Mouse (Mus musculus) CH12.LX (cell line): ENCODE results near the gene Ehd1. TPM values are rescaled to one million over a fixed set of nuclear protein-coding genes. Genes with fewer than 3 reads are reported as not detected.

Experiments used
- DNase-seq: peaks from one replicate; pipeline ENCODE4 v3.0.0-alpha.2; 2013; ENCODE audit errors: extremely low read depth
- H3K27ac ChIP-seq: 2 replicates; pipeline ENCODE4 v1.5.1; 2012; ENCODE audit warnings: low read depth, mild to moderate bottlenecking, control low read depth, moderate library complexity; ENCODE audit not compliant: insufficient read depth
- H3K27me3 ChIP-seq: replicated peaks from 2 replicates; pipeline ENCODE3; 2012; ENCODE audit warnings: inconsistent platforms
- H3K36me3 ChIP-seq, 2 experiments: replicated peaks in 1 of 2; 2 replicates each; pipeline versions ENCODE3 to v1.6.1; 2012; ENCODE audit warnings: inconsistent platforms in 1 of 2, low read length in 1 of 2, mild to moderate bottlenecking in 1 of 2, mixed read lengths in 1 of 2, moderate library complexity in 1 of 2; ENCODE audit not compliant: control insufficient read depth in 1 of 2, insufficient read depth in 1 of 2
- H3K4me1 ChIP-seq, 2 experiments: 2 replicates each; pipeline ENCODE4 v1.6.1; 2012; ENCODE audit warnings: inconsistent platforms in 1 of 2, moderate library complexity in 1 of 2; ENCODE audit not compliant: insufficient read depth in 2 of 2, control insufficient read depth in 1 of 2
- H3K4me2 ChIP-seq: 2 replicates; pipeline ENCODE4 v1.6.1; 2012; ENCODE audit warnings: low read depth, mild to moderate bottlenecking, control low read depth; ENCODE audit not compliant: poor library complexity, insufficient read depth, severe bottlenecking
- H3K4me3 ChIP-seq, 3 experiments: fragments of 150-350 bp in 1 of 3; sonication (generic) in 1 of 3; replicated peaks in 1 of 3; 2 replicates each; pipeline versions ENCODE3 to v1.5.1; 2011 to 2012; ENCODE audit warnings: low read depth in 2 of 3, low read length in 2 of 3, mild to moderate bottlenecking in 2 of 3, moderate library complexity in 2 of 3, control low read depth in 1 of 3, improper control_type of control experiment in 1 of 3, inconsistent platforms in 1 of 3, mixed read lengths in 1 of 3; ENCODE audit not compliant: poor library complexity in 1 of 3
- H3K79me2 ChIP-seq: replicated peaks from 2 replicates; pipeline ENCODE4 v1.6.1; 2012; ENCODE audit warnings: mild to moderate bottlenecking, moderate library complexity; ENCODE audit not compliant: control insufficient read depth, poor library complexity, insufficient read depth, severe bottlenecking; ENCODE audit errors: extremely low read depth
- H3K9ac ChIP-seq: 2 replicates; pipeline ENCODE4 v1.6.1; 2012; ENCODE audit warnings: low read depth, mild to moderate bottlenecking, control low read depth, moderate library complexity; ENCODE audit not compliant: insufficient read depth
- H3K9me3 ChIP-seq: replicated peaks from 2 replicates; pipeline ENCODE3; 2012; ENCODE audit warnings: low read length, inconsistent platforms, mixed read lengths
- EP300 ChIP-seq: IDR thresholded peaks from 2 replicates; pipeline ENCODE4 v1.6.1; 2011; ENCODE audit warnings: low read length, improper control_type of control experiment
- GABPA ChIP-seq: IDR thresholded peaks from 2 replicates; pipeline ENCODE4 v1.6.1; 2012; ENCODE audit warnings: low read depth, low read length, improper control_type of control experiment, inconsistent platforms; ENCODE audit not compliant: insufficient replicate concordance
- IRF4 ChIP-seq: IDR thresholded peaks from 2 replicates; pipeline ENCODE4 v1.6.1; 2014; ENCODE audit warnings: low read depth, mild to moderate bottlenecking, inconsistent platforms, low read length, improper control_type of control experiment
- KAT2A ChIP-seq: IDR thresholded peaks from 2 replicates; pipeline ENCODE4 v1.6.1; 2012; ENCODE audit warnings: low read length, improper control_type of control experiment, inconsistent platforms; ENCODE audit not compliant: insufficient replicate concordance
- NRF1 ChIP-seq: IDR thresholded peaks from 2 replicates; pipeline ENCODE4 v1.6.1; 2014; ENCODE audit warnings: low read depth, mild to moderate bottlenecking, inconsistent platforms, low read length, improper control_type of control experiment, moderate library complexity
- POLR2AphosphoS2 ChIP-seq: IDR thresholded peaks from 2 replicates; pipeline ENCODE4 v1.6.1; 2011; ENCODE audit warnings: low read depth, low read length, improper control_type of control experiment
- SIN3A ChIP-seq: IDR thresholded peaks from 2 replicates; pipeline ENCODE4 v1.6.1; 2012; ENCODE audit warnings: low read length, improper control_type of control experiment, inconsistent platforms
- SMC3 ChIP-seq: IDR thresholded peaks from 2 replicates; pipeline ENCODE4 v1.6.1; 2011; ENCODE audit warnings: low read depth, low read length, improper control_type of control experiment
- TCF12 ChIP-seq: IDR thresholded peaks from 2 replicates; pipeline ENCODE4 v1.6.1; 2014; ENCODE audit warnings: low read depth, mild to moderate bottlenecking, inconsistent platforms, low read length, improper control_type of control experiment
- USF1 ChIP-seq: IDR thresholded peaks from 2 replicates; pipeline ENCODE4 v1.6.1; 2014; ENCODE audit warnings: low read depth, mild to moderate bottlenecking, inconsistent platforms, low read length, improper control_type of control experiment
- ZKSCAN1 ChIP-seq: IDR thresholded peaks from 2 replicates; pipeline ENCODE4 v1.6.1; 2012; ENCODE audit warnings: low read depth, inconsistent platforms, low read length, improper control_type of control experiment, borderline replicate concordance
- ZNF384 ChIP-seq: IDR thresholded peaks from 2 replicates; pipeline ENCODE4 v1.6.1; 2012; ENCODE audit warnings: low read depth, low read length, improper control_type of control experiment, inconsistent platforms
- dilution Hi-C: fragments of 300-500 bp; cut with MboI; formaldehyde crosslinking; loops from 2 replicates; pipeline ENCODE4 v1.14.3; 2020; ENCODE audit warnings: low sequenced_read_pairs; ENCODE audit not compliant: extremely low pct_unique_long_range_greater_than_20kb, extremely low pct_ligation_motif_present
- in situ Hi-C: fragments of 300-500 bp; cut with MboI; formaldehyde crosslinking; loops from 3 replicates; pipeline ENCODE4 v1.14.3; 2019; ENCODE audit warnings: low sequenced_read_pairs, low pct_ligation_motif_present, low pct_unique_long_range_greater_than_20kb, mixed read lengths
- polyA plus RNA-seq: library from polyadenylated mRNA; unstranded; fragments of >175 nt; gene quantifications from 2 replicates; pipeline ENCODE4 v1.2.1, GENCODE M21; 2012; ENCODE audit warnings: low read depth; ENCODE audit not compliant: insufficient read length
- total RNA-seq, 2 experiments: library from RNA; depleted of rRNA; stranded (reverse); fragments of 300-350 nt in 1 of 2; fragments of >200 nt in 1 of 2; gene quantifications; 2 replicates each; pipeline ENCODE4 v1.2.3; 2012 to 2014

The Ehd1 gene
- total and polyA plus RNA-seq, 3 experiments = 131 to 400 (median 245) TPM

DNA sequence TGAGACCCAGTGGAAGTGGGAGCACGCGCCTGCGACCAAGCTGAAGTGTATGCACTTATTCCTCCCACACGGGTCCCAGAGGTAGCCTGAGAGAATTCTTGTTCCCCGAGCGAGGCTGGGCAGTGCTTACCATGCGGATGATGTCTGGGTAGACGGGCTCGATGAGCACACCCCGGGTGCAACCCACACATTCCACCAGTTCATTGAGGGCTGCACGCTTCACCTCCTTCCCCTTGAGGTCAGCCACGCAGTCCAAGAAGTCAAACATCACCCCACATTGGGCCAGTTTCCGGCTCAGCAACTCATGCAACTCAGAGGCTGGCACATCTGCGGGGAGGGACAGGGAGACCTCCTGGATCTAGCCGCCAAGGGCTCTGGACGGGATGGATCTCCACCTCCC lies 42.9 kb upstream of the Ehd1 start:
- Histone ChIP-seq H3K9ac (no peak overlapping the region), H3K9me3 (no peaks in the 10 kb centered on the region), H3K79me2 (no peaks in the 10 kb centered on the region), H3K27ac (no peak overlapping the region)
- TF ChIP-seq ZNF384 (no peak), ZKSCAN1 (no peak), POLR2AphosphoS2 (no peak), TCF12 (no peak), SIN3A (no peak), EP300 (no peak), KAT2A (no peak), NRF1 (no peak)
- TF ChIP-seq, all 38 proteins: peak for 0
- Histone ChIP-seq H3K4me1 (peaks cover under 1 to 18% of the 10 kb centered on the region in 2 experiments; a peak in 2 of 4 replicates), H3K27me3 (no peaks in the 10 kb centered on the region), H3K4me2 (no peak overlapping the region), H3K4me3 (no peak overlapping the region), H3K36me3 (peaks cover 9 to 25% of the 10 kb centered on the region in 2 experiments)
- no peak for DNase-seq
- in situ Hi-C loops (loop anchor here (5.0 kb wide), 1 partner anchor 76 kb away; no protein-coding TSS in a partner anchor), dilution Hi-C loops (no loop called here)

DNA sequence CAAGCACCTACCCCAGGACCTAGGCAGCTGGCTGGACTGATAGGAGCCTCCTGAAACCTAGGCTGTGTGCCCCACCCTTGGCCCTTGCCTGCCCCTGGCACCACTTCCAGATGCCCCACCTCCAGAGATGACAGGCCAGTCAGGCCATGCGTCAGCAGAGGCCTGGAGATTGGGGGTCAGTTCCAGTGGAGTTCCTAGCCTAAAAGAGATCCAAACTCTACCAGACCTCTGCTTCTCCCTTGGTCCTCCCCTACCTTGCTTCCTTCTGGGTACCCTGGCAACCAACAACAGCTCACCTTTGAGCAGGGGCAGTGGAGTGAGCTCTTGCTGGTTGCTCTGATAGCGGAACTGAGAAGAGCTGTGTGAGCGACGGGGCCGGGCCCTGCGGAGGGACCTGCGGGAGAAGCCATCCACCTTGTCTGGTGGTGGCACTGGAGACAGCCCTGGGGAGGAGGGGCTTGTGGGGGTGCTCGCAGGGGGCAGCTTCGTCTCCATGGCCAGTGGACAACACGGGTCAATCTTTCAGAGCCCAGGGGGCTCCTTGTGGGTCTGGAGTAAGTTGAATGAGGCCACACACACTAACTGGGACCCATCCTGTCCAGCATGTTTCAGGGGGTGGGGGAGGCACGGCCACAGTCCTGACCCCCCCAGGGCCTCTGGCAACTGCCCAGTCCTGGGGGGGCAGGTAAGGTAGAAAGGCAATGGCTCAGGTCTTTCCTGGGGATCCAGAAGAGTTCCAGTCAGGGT lies 42.0 kb upstream of the Ehd1 start:
- Histone ChIP-seq H3K4me1 (peaks cover 0 to 16% of the 10 kb centered on the region in 2 experiments; a peak in 2 of 4 replicates), H3K36me3 (peaks cover 5 to 17% of the 10 kb centered on the region in 2 experiments), H3K27ac (no peak overlapping the region), H3K9ac (no peak overlapping the region), H3K27me3 (no peaks in the 10 kb centered on the region), H3K4me3 (no peak overlapping the region), H3K79me2 (no peaks in the 10 kb centered on the region), H3K4me2 (peak overlapping the region; percentile 85; the same call in 1 of the 2 replicates), H3K9me3 (no peaks in the 10 kb centered on the region)
- in situ Hi-C loops (loop anchor here (5.0 kb wide), 1 partner anchor 77 kb away; no protein-coding TSS in a partner anchor), dilution Hi-C loops (no loop called here)
- TF ChIP-seq SIN3A = no peak
- TF ChIP-seq SMC3 = no peak
- TF ChIP-seq TCF12 = no peak
- no peak for TF ChIP-seq KAT2A
- TF ChIP-seq IRF4 = no peak
- no peak for TF ChIP-seq USF1
- TF ChIP-seq GABPA = no peak
- DNase-seq = no peak
